Comparison of ENCODE assay signal across 8 mouse cellular contexts in genomic region chr17:10500795-10501432, GRCm38 (mm10).
DNase-seq lines count a peak whose midpoint lies in the region; ATAC-seq and TF ChIP-seq lines count a peak whose summit lies in the region.

No protein-coding gene starts in this region.

- H3K27ac ChIP-seq in forebrain, embryonic 10.5 days: peak overlapping the region; percentile 27; the same call in 1 of the 2 replicates
- no peak overlapping the region for H3K27ac ChIP-seq in forebrain, embryonic 15.5 days (replicated peaks)
- H3K27ac ChIP-seq in thymus, adult 2 months (ENCODE audit: control insufficient read depth, insufficient read depth, low read length): no peak overlapping the region

- no peak overlapping the region for H3K4me3 ChIP-seq in forebrain, embryonic 10.5 days
- no peak overlapping the region for H3K4me3 ChIP-seq in forebrain, embryonic 15.5 days
- H3K4me3 ChIP-seq in E14TG2a.4 (replicated peaks; ENCODE audit: low read length): 0 out of 2 replicates have a peak overlapping the region, but pooled peaks have one; percentile 24
- no peak overlapping the region for H3K4me3 ChIP-seq in lung, adult 2 months (replicated peaks; ENCODE audit: extremely low read depth, low read depth, low read length)
- H3K4me3 ChIP-seq in thymus, adult 2 months (ENCODE audit: control insufficient read depth, insufficient read depth, low read length): no peak overlapping the region

- DNase-seq in forebrain, embryonic 10.5 days (ENCODE audit: extremely low spot score, low spot score): peak; percentile 34
- DNase-seq in lung, adult 2 months: peak; percentile 46
- no peak for DNase-seq in left cerebral cortex, postnatal 36 days (ENCODE audit: low spot score in 2 of 2)
- DNase-seq in thymus, adult 2 months: no peak

- H3K36me3 ChIP-seq in forebrain, embryonic 10.5 days (replicated peaks): no peaks in the 10 kb centered on the region
- H3K36me3 ChIP-seq in forebrain, embryonic 15.5 days: no peaks in the 10 kb centered on the region
- H3K36me3 ChIP-seq in E14TG2a.4 (ENCODE audit: insufficient read depth, low read length): no peaks in the 10 kb centered on the region
- no peaks in the 10 kb centered on the region for H3K36me3 ChIP-seq in thymus, adult 2 months (ENCODE audit: control insufficient read depth, insufficient read depth, low read length)

- WGBS in forebrain, embryonic 10.5 days: 27% methylated on average over 12 of the region's 12 CpGs
- 35% methylated on average over 12 of the region's 12 CpGs for WGBS in forebrain, embryonic 15.5 days
- WGBS in lung, adult 2 months: 60% methylated on average over 12 of the region's 12 CpGs
- WGBS in thymus, adult 2 months: 75% methylated on average over 12 of the region's 12 CpGs

- H3K4me2 ChIP-seq in forebrain, embryonic 15.5 days (replicated peaks): no peak overlapping the region

- intact Hi-C loops in left cerebral cortex, postnatal 36 days (cut with DNase I): no loop called here

- H3K9me3 ChIP-seq in forebrain, embryonic 10.5 days: no peaks in the 10 kb centered on the region
- no peaks in the 10 kb centered on the region for H3K9me3 ChIP-seq in forebrain, embryonic 15.5 days
- no peaks in the 10 kb centered on the region for H3K9me3 ChIP-seq in E14TG2a.4 (ENCODE audit: low read length)

- no peak overlapping the region for H3K9ac ChIP-seq in forebrain, embryonic 15.5 days (replicated peaks)

- 0 out of 2 replicates have a peak, but pooled peaks cover 3% of the 10 kb centered on the region for H3K27me3 ChIP-seq in forebrain, embryonic 10.5 days (ENCODE audit: poor library complexity, severe bottlenecking)
- no peaks in the 10 kb centered on the region for H3K27me3 ChIP-seq in forebrain, embryonic 15.5 days
- H3K27me3 ChIP-seq in E14TG2a.4 (ENCODE audit: insufficient read depth, low read length): no peaks in the 10 kb centered on the region
- H3K27me3 ChIP-seq in thymus, adult 2 months (ENCODE audit: control insufficient read depth, insufficient read depth, low read length): no peaks in the 10 kb centered on the region

- no peak for TF ChIP-seq POLR2A in lung, adult 2 months (IDR thresholded peaks at IDR 0.05; ENCODE audit: borderline replicate concordance, extremely low read depth, low read depth, low read length)
- TF ChIP-seq POLR2A in thymus, adult 2 months (IDR thresholded peaks at IDR 0.05; ENCODE audit: control insufficient read depth, extremely low read depth, insufficient read depth, low read length, poor library complexity): no peak

- ATAC-seq in forebrain, embryonic 15.5 days (replicated peaks): no peak
- ATAC-seq in granulocyte monocyte progenitor cell, adult 5-6 weeks (replicated peaks; ENCODE audit: poor library complexity, severe bottlenecking): peak; percentile 88
- ATAC-seq in cerebellum, adult (ENCODE audit: insufficient number of reproducible peaks, low FRiP score, low TSS enrichment): no peak

- peak; percentile 63 for TF ChIP-seq CTCF in E14TG2a.4 (conservative IDR thresholded peaks at IDR 0.05; ENCODE audit: low read length)
- peak; percentile 54 for TF ChIP-seq CTCF in lung, adult 2 months (IDR thresholded peaks at IDR 0.05; ENCODE audit: insufficient read depth, low read length)
- TF ChIP-seq CTCF in thymus, adult 2 months (IDR thresholded peaks at IDR 0.05; ENCODE audit: borderline replicate concordance, control insufficient read depth, extremely low read depth, insufficient read depth, low read length, poor library complexity): no peak

- peaks cover 26% of the 10 kb centered on the region for H3K4me1 ChIP-seq in forebrain, embryonic 10.5 days
- peaks cover 10% of the 10 kb centered on the region for H3K4me1 ChIP-seq in forebrain, embryonic 15.5 days
- peaks cover 38% of the 10 kb centered on the region for H3K4me1 ChIP-seq in E14TG2a.4 (replicated peaks; ENCODE audit: low read depth, low read length)
- H3K4me1 ChIP-seq in lung, adult 2 months (ENCODE audit: control insufficient read depth, insufficient read depth, low read length): peaks cover 7% of the 10 kb centered on the region
- no peaks in the 10 kb centered on the region for H3K4me1 ChIP-seq in thymus, adult 2 months (replicated peaks; ENCODE audit: control insufficient read depth, insufficient read depth, low read length)

Comparison
In these comparisons a context has a peak if more than half of its experiments do, and no peak if none do; other contexts are left out.
1. DNase-seq: peak in forebrain, embryonic 10.5 days (single experiment) and lung, adult 2 months (single experiment); none in left cerebral cortex, postnatal 36 days (0 of 2) and thymus, adult 2 months (single experiment).